Mouse (Mus musculus): ENCODE results near the gene Slc2a2. TPM values are rescaled to one million over a fixed set of nuclear protein-coding genes. Genes with fewer than 3 reads are reported as not detected.

The Slc2a2 gene
- not detected for polyA plus RNA-seq (2017; shearing (Covaris generic))

DNA sequence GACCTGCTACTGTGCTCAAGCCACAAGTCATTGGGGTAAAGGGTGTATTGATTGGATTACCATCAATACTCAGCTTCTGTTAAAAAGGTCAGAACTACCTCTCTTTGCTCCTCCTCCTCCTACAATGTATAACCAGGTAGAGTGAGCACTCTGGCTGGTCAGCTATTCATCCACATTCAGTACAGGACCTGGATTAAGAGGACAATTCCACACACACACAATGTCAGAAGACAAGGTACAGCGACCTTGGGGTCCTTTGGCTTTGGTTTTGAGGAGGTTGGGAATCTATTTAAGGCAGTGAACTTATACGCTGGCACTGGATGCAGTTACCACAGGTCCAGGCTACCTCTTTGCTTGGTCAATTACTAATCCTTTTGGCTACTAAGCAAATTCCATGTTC is at the start of gene Slc2a2:
Gene Slc2a2, plus strand, starts transcription at position 107 of the 400 bp plus-strand sequence.

Other genes starting within 250 kb of the Slc2a2 start
- gene Eif5a2, start 83.4 kb downstream of the Slc2a2 start, polyA plus RNA-seq (2017; shearing (Covaris generic)): 4.7 TPM
- 374 TPM for gene Rpl22l1, start 107.5 kb downstream of the Slc2a2 start, polyA plus RNA-seq (2017; shearing (Covaris generic))
- not detected for gene Gm1527, start 194.7 kb downstream of the Slc2a2 start, polyA plus RNA-seq (2017; shearing (Covaris generic))

All from naive thymus-derived CD4-positive, alpha-beta T cell, adult 5 months (primary cell).